ENCODE assay signal across 18 mouse cellular contexts in genomic region chr11:103645731-103646130, GRCm38 (mm10). TPM values are rescaled to one million over a fixed set of nuclear protein-coding genes. Genes with fewer than 3 reads are reported as not detected.
A peak's percentile ranks its signal among the peaks of the same experiment; 100 is the strongest.
DNase-seq lines count a peak whose midpoint lies in the region; ATAC-seq lines count a peak whose summit lies in the region.
"Had no signal": no experiment of that assay in that cellular context is flagged by ENCODE, and none has a peak within 500 bp of the region (broad histone marks: within the 10 kb centered on the region; RNA-seq: fewer than 3 reads in every experiment).

No protein-coding gene starts in this region.

- H3K4me2 ChIP-seq in midbrain, embryonic 13.5 days (replicated peaks), result no peak overlapping the region
- H3K4me2 ChIP-seq: liver, embryonic 13.5 days had no signal

- no peak overlapping the region for H3K4me3 ChIP-seq in midbrain, embryonic 13.5 days (replicated peaks)
- H3K4me3 ChIP-seq: liver, embryonic 13.5 days had no signal

- H3K9ac ChIP-seq in midbrain, embryonic 13.5 days (replicated peaks), result no peak overlapping the region
- H3K9ac ChIP-seq: liver, embryonic 13.5 days had no signal

- H3K4me1 ChIP-seq in midbrain, embryonic 13.5 days (replicated peaks), result peaks cover 20% of the 10 kb centered on the region

- intact Hi-C loops in heart, postnatal 25 days (cut with DNase I), result no loop called here

- H3K27ac ChIP-seq in midbrain, embryonic 13.5 days, result no peak overlapping the region
- H3K27ac ChIP-seq: liver, embryonic 13.5 days; macrophage had no signal

- H3K27me3 ChIP-seq in midbrain, embryonic 13.5 days, result peaks cover 59% of the 10 kb centered on the region

- no peak for ATAC-seq in midbrain, embryonic 13.5 days
- ATAC-seq: midbrain, embryonic 16.5 days had no signal

- H3K9me3 ChIP-seq in midbrain, embryonic 13.5 days, result no peaks in the 10 kb centered on the region
- H3K9me3 ChIP-seq: liver, embryonic 13.5 days had no signal

- 84% methylated on average over 8 of the region's 8 CpGs for WGBS in midbrain, embryonic 13.5 days

- DNase-seq in heart, adult 11 months, result peak; percentile 83
- no peak for DNase-seq in heart, postnatal 25 days (ENCODE audit: low spot score)
- DNase-seq in lung, adult 18-20 months, result peak; percentile 10 to 40
- no peak for DNase-seq in lung, postnatal 10 days
- DNase-seq in adipocyte (ENCODE audit: low spot score), result peak; percentile 82
- DNase-seq in cerebellum, postnatal 36 days, result peak; percentile 37 to 42
- DNase-seq: adrenal gland, postnatal 36 days; heart, postnatal 4 days; kidney, adult 9 months; layer of hippocampus, postnatal 36 days; liver, embryonic 13.5 days; thymus, adult 18-20 months had no signal

- no peaks in the 10 kb centered on the region for H3K36me3 ChIP-seq in midbrain, embryonic 13.5 days
- H3K36me3 ChIP-seq: liver, embryonic 13.5 days had no signal

RNA-seq across cellular contexts. Expression of gene Rprml, which starts 3.6 kb away (rescaled TPM):
- total RNA-seq in heart, postnatal 25 days (2021), result not detected
- polyA plus RNA-seq in midbrain, embryonic 13.5 days (2015; fragmentation: Nextera tagmentation; extraction: Ambion mirVana), result 0.22 TPM in 1 of 2 replicates, not detected in the other
- total RNA-seq: heart, postnatal 4 days had no signal
- polyA plus RNA-seq: liver, embryonic 13.5 days; macrophage had no signal

RNA-seq across cellular contexts. Expression of gene Lyzl6, which starts 7.0 kb away (rescaled TPM):
- not detected for total RNA-seq in heart, postnatal 25 days (2021)
- polyA plus RNA-seq in midbrain, embryonic 13.5 days (2015; fragmentation: Nextera tagmentation; extraction: Ambion mirVana), result not detected in 2 replicates
- total RNA-seq: adrenal gland, postnatal 36 days; heart, postnatal 4 days; layer of hippocampus, postnatal 36 days; left cerebral cortex, postnatal 36 days had no signal
- polyA plus RNA-seq: embryonic facial prominence, embryonic 11.5 days; liver, embryonic 13.5 days; macrophage; midbrain, embryonic 16.5 days; neural tube, embryonic 11.5 days had no signal

RNA-seq across cellular contexts. Expression of gene Gm884, which starts 24.8 kb away (rescaled TPM):
- total RNA-seq in heart, postnatal 25 days (2021), result not detected
- not detected in 2 replicates for polyA plus RNA-seq in midbrain, embryonic 13.5 days (2015; fragmentation: Nextera tagmentation; extraction: Ambion mirVana)
- total RNA-seq: adrenal gland, postnatal 36 days; heart, postnatal 4 days; layer of hippocampus, postnatal 36 days had no signal
- polyA plus RNA-seq: embryonic facial prominence, embryonic 11.5 days; liver, embryonic 13.5 days; macrophage; midbrain, embryonic 16.5 days; neural tube, embryonic 11.5 days had no signal

RNA-seq across cellular contexts. Expression of gene Gosr2, which starts 52.0 kb away (rescaled TPM):
- total RNA-seq in heart, postnatal 25 days (2021), result 10 to 100 TPM; 39.2 to 39.3 TPM
- polyA plus RNA-seq in midbrain, embryonic 13.5 days (2015; fragmentation: Nextera tagmentation; extraction: Ambion mirVana), result 90.5 and 96.1 TPM in 2 replicates

Comparison
In these comparisons a context has a peak if more than half of its experiments do, and no peak if none do; other contexts are left out.
1. DNase-seq: peak in heart, adult 11 months (single experiment), lung, adult 18-20 months (2 of 2), adipocyte (single experiment) and cerebellum, postnatal 36 days (2 of 2); none in heart, postnatal 25 days (single experiment) and lung, postnatal 10 days (single experiment).